Mouse (Mus musculus): ENCODE measurements around the gene Stk35. TPM values are rescaled to one million over a fixed set of nuclear protein-coding genes. Genes with fewer than 3 reads are reported as not detected.

Gene Stk35
- 1 to 10 TPM; 2.8 to 4.6 TPM for polyA plus RNA-seq (2017; shearing (Covaris generic))

DNA sequence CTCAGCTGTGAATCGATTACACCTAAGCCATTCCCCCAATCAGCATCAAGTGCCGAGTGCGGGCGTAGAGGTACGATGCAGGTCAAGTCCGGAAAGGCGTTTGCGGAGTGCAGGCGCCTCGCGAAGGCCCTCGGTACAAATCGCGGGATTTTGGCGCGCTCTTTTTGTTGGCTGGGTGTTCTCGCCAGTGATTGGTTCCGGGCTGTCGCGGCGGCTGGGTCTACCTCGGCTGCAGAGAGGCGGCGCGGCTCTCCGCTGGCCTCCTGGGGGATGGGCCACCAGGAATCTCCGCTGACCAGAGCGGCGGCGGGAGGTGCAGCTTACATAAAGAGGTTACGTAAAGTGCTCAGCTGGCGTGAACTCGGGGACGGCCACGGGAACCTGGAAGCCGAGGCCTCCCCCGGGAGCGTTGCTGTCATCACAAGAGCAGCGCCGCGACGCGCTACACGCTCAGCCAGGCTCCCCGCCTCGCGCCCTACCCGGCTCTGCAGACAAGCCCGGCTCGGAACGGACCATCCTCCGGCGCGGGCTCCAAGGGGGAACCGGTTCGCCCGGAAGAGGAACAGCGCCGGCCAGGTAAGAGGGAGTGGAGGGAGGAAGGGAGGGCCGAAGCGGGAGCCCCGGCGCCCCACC is at the start of gene Stk35:
Stk35 (plus strand) TSS at position 247 of the 633 bp plus-strand sequence.

Other genes starting within 250 kb of the Stk35 start
- gene Sirpa, start 207.7 kb upstream of the Stk35 start, polyA plus RNA-seq (2017; shearing (Covaris generic)): 1 to 10 TPM in 1 of 2 experiments, under 1 TPM in 1; 0.63 to 7.6 TPM
- under 1 TPM in 1 of 2 experiments, not detected in 1; 0.56 TPM for gene Pdyn, start 100.7 kb upstream of the Stk35 start, polyA plus RNA-seq (2017; shearing (Covaris generic))
- under 1 TPM; 0.05 to 0.20 TPM for gene Tgm3, start 211.8 kb downstream of the Stk35 start, polyA plus RNA-seq (2017; shearing (Covaris generic))

Data from inflammation-experienced regulatory T-cells (primary cell).